Mouse (Mus musculus): Measurements from ENCODE around the gene R3hdm1.

DNA sequence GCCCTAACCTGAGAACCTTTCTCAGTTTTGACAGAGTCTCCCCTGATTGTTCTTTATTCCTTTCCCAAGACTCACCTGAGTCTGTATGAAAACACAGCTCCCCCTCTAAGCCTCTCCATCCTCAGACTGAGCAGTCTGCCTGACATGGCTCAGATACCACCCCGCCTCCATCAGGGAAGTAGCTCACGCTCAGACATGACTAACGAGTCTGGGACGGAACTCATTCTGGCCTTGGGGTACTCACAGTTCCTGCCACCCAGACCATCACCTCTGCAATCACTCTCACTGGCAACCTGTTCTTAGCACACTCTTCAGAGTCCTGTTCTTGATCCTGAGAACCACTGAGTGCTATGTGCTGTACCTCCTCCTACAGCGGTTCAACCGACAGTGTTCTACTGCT lies 38.4 kb upstream of the R3hdm1 start:
- TF ChIP-seq CTCF (IDR thresholded peaks at IDR 0.05; ENCODE audit: control insufficient read depth, insufficient read depth, low read length) (no peak), POLR2A (IDR thresholded peaks at IDR 0.05; ENCODE audit: borderline replicate concordance, control insufficient read depth, low read depth, low read length) (no peak)

Measured in bone marrow, adult 2 months (tissue).